In the genomic region with DNA sequence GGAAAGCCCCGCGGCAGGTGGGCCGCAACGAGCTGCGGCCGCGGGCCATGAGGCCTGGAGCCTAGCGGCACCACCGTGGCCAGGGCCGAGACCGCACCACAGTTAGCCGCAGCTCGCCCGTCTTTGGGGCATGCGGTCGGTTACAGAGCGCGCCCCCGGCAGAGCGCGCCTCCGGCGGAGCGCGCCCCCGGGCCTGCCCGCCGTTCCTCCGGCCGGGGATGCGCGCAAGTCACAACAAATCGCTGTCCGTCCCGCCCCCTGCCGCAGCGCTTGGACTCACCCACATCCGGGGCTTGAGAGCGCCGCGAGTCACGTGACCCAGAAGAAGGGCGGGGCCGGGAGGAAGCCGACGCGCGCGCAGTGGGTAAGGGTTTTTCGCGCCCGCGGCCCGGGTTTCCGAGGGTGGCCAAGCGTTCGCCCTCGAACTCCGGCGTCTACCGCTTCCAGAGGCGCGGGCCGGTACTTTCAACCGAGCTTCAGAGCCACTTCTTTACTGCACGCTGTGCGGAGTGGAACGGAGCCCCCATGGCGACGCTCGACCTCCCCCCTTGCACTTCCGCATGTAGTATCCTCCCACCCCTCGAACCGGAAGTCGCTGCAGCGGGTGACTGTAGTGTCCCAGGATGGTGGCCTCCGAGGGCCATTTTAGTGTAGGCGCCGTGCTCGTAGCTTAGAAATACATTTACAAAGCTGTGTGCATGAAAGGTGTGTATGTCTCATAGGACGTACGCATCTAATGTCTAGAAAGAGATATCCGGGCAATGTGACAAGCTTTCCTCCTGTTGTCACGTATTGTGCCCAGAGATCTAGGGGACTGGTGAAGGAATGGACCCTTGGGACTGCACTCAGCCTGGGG, we compare ENCODE assay signal across 1 mouse cellular context.
TF ChIP-seq lines count a peak whose summit lies in the region.

A gene (plus strand): TSS at position 314 of the 856 bp plus-strand sequence.
A gene (minus strand): TSS at position 552 of the 856 bp plus-strand sequence.

TF ChIP-seq in CH12.LX, 34 proteins besides CTCF, POLR2A, EP300 and RAD21:
- TF ChIP-seq JUND (conservative IDR thresholded peaks at IDR 0.05; ENCODE audit: low read depth, low read length), result no peak
- TF ChIP-seq UBTF (IDR thresholded peaks at IDR 0.05; ENCODE audit: low read depth, low read length), result no peak
- peak; percentile 84; the same call in 1 of the 2 replicates for TF ChIP-seq KAT2A (IDR thresholded peaks at IDR 0.05; ENCODE audit: insufficient replicate concordance, low read length)
- no peak for TF ChIP-seq CHD1 (IDR thresholded peaks at IDR 0.05; ENCODE audit: low read depth, low read length)
- TF ChIP-seq NRF1 (IDR thresholded peaks at IDR 0.05; ENCODE audit: low read depth, low read length), result peak; percentile 84
- peak; percentile 91 for TF ChIP-seq HCFC1 (IDR thresholded peaks at IDR 0.05; ENCODE audit: low read depth, low read length)
- no peak for TF ChIP-seq CHD2 (IDR thresholded peaks at IDR 0.05; ENCODE audit: low read length)
- TF ChIP-seq USF2 (conservative IDR thresholded peaks at IDR 0.05; ENCODE audit: low read depth, low read length), result peak; percentile 91
- TF ChIP-seq NELFE (IDR thresholded peaks at IDR 0.05; ENCODE audit: low read depth, low read length), result peak; percentile 62
- 0 out of 2 replicates have a peak, but pooled peaks have one; percentile 9 for TF ChIP-seq MEF2A (IDR thresholded peaks at IDR 0.05; ENCODE audit: borderline replicate concordance, low read depth, low read length)
- TF ChIP-seq POLR2AphosphoS2 (IDR thresholded peaks at IDR 0.05; ENCODE audit: low read depth, low read length), result no peak
- peak; percentile 54 for TF ChIP-seq TBP (conservative IDR thresholded peaks at IDR 0.05; ENCODE audit: low read depth, low read length)
- TF ChIP-seq ELF1 (IDR thresholded peaks at IDR 0.05; ENCODE audit: low read depth, low read length), result peak; percentile 100
- peak; percentile 72; the same call in 1 of the 2 replicates for TF ChIP-seq MAX (IDR thresholded peaks at IDR 0.05; ENCODE audit: low read length)
- no peak for TF ChIP-seq ZC3H11A (IDR thresholded peaks at IDR 0.05; ENCODE audit: low read depth, low read length)
- no peak for TF ChIP-seq SMC3 (IDR thresholded peaks at IDR 0.05; ENCODE audit: low read depth, low read length)
- TF ChIP-seq JUN (IDR thresholded peaks at IDR 0.05; ENCODE audit: insufficient read depth, low read depth, low read length), result no peak
- TF ChIP-seq TCF12 (IDR thresholded peaks at IDR 0.05; ENCODE audit: low read depth, low read length), result peak; percentile 67; the same call in 1 of the 2 replicates
- TF ChIP-seq PAX5 (IDR thresholded peaks at IDR 0.05; ENCODE audit: low read length), result no peak
- no peak; the same call in 1 of the 2 replicates for TF ChIP-seq ETS1 (conservative IDR thresholded peaks at IDR 0.05; ENCODE audit: low read depth, low read length)
- TF ChIP-seq ZMIZ1 (IDR thresholded peaks at IDR 0.05; ENCODE audit: low read depth, low read length), result peak; percentile 38; the same call in 1 of the 2 replicates
- TF ChIP-seq ZKSCAN1 (IDR thresholded peaks at IDR 0.05; ENCODE audit: borderline replicate concordance, low read depth, low read length), result no peak
- TF ChIP-seq GABPA (IDR thresholded peaks at IDR 0.05; ENCODE audit: insufficient replicate concordance, low read depth, low read length), result peak; percentile 7; the same call in 1 of the 2 replicates
- no peak for TF ChIP-seq MAFK (IDR thresholded peaks at IDR 0.05; ENCODE audit: insufficient replicate concordance, low read length)
- peak; percentile 95 for TF ChIP-seq USF1 (IDR thresholded peaks at IDR 0.05; ENCODE audit: low read depth, low read length)
- TF ChIP-seq ZNF384 (IDR thresholded peaks at IDR 0.05; ENCODE audit: low read depth, low read length), result no peak
- peak; percentile 76 for TF ChIP-seq BHLHE40 (IDR thresholded peaks at IDR 0.05; ENCODE audit: low read depth, low read length)
- peak; percentile 85 for TF ChIP-seq MAZ (IDR thresholded peaks at IDR 0.05; ENCODE audit: low read depth, low read length)
- TF ChIP-seq E2F4 (IDR thresholded peaks at IDR 0.05; ENCODE audit: insufficient replicate concordance, low read depth, low read length), result peak; percentile 64; the same call in 1 of the 2 replicates
- TF ChIP-seq RCOR1 (conservative IDR thresholded peaks at IDR 0.05; ENCODE audit: low read depth, low read length), result no peak
- TF ChIP-seq MYC (IDR thresholded peaks at IDR 0.05; ENCODE audit: low read depth, low read length), result peak; percentile 55; the same call in 1 of the 2 replicates
- TF ChIP-seq IRF4 (IDR thresholded peaks at IDR 0.05; ENCODE audit: low read depth, low read length), result peak; percentile 51; the same call in 1 of the 2 replicates
- peak; percentile 57; the same call in 1 of the 2 replicates for TF ChIP-seq MXI1 (IDR thresholded peaks at IDR 0.05; ENCODE audit: low read depth, low read length)
- TF ChIP-seq SIN3A (IDR thresholded peaks at IDR 0.05; ENCODE audit: low read length), result peak; percentile 95
TF ChIP-seq in CH12.LX: peak in this region for 20.
